Mouse (Mus musculus): ENCODE data around the gene Sap30bp. TPM values are rescaled to one million over a fixed set of nuclear protein-coding genes. Genes with fewer than 3 reads are reported as not detected.

Gene Sap30bp
- polyA plus RNA-seq, 1 experiment, result 69.8 TPM

DNA sequence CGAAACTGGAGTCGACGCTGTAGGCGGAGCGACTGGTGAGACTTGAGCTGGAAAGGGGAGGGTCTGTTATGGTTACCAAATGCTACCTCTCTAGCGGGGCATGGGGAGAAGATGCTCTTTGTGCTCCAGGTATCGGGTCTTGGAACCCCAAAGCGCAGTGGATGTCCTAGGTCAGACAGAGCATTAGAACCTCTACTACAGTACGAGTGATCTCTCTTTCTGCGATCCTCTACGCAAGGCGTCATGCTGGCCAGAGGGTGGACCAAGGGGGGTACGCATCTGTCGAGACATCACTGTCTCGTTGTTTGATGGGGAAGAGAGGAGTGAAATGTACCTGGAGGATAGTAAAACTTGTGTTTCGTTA, 647 bp downstream of the Sap30bp start:
- DNase-seq (ENCODE audit: low read depth), result no peak
- TF ChIP-seq POLR2A (IDR thresholded peaks at IDR 0.05; ENCODE audit: borderline replicate concordance, extremely low read depth, insufficient read depth, insufficient read length, poor library complexity, severe bottlenecking) (no peak), CTCF (IDR thresholded peaks at IDR 0.05; ENCODE audit: borderline replicate concordance, extremely low read depth, insufficient read depth, insufficient read length) (no peak)

DNA sequence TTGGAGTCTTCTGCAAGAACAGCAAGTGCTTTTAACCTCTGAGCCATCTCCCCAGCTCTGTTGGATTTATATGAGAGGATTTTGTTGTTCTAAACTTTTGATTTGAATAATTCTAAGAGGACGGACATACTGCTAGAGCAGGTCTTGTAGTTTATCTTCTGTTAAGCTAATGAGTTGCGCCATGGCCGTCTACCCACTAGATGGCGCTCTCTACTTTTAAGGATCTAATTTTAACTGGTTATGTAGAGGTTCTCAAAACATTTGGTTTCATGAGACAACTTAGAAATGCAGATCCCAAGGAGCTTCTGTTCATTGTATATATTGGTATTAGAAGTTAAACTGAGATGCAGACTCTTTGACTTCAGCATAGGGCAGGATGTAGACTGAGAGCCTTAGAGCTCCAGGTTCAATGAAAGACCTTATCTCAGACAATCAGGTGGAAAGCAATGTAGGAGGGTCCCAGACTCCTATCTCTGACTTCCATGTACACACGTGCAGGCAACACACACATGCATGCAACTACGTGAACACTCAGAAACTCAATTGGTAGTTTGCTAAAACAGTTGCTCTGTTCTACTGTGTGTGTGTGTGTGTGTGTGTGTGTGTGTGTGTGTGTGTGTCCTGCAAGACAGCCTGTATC, 6.7 kb downstream of the Sap30bp start:
- peak; percentile 59; the same call in 1 of the 2 replicates for TF ChIP-seq CTCF (IDR thresholded peaks at IDR 0.05; ENCODE audit: borderline replicate concordance, extremely low read depth, insufficient read depth, insufficient read length)
- TF ChIP-seq POLR2A (IDR thresholded peaks at IDR 0.05; ENCODE audit: borderline replicate concordance, extremely low read depth, insufficient read depth, insufficient read length, poor library complexity, severe bottlenecking), result no peak
- peak; percentile 83 for DNase-seq (ENCODE audit: low read depth)

- no peak for DNase-seq (ENCODE audit: low read depth)
- no peak for TF ChIP-seq CTCF (IDR thresholded peaks at IDR 0.05; ENCODE audit: borderline replicate concordance, extremely low read depth, insufficient read depth, insufficient read length)
- TF ChIP-seq POLR2A (IDR thresholded peaks at IDR 0.05; ENCODE audit: borderline replicate concordance, extremely low read depth, insufficient read depth, insufficient read length, poor library complexity, severe bottlenecking), result no peak
Observed at GRCm38 (mm10) chr11:115941980-115942379, 8.9 kb downstream of the Sap30bp start.

DNA sequence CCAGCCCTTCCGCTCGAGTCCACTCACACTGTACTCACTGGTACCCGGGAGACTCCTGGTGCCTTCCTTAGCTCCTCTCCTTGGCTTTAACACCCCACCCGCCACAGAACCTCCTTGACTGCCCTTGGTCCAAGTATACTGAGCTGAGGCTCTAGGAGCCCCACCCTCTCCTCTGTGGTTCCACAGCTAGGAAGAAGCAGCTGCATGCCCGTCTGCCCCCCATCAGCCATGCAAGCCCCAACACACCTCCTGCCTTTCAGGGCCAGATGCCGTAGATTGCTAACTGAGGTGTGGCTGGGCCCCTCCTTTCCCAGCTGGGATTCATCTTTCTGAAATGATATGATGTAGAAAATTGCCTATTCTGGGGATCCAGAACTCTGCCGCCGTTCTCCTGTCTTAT, 12.2 kb downstream of the Sap30bp start:
- TF ChIP-seq CTCF (IDR thresholded peaks at IDR 0.05; ENCODE audit: borderline replicate concordance, extremely low read depth, insufficient read depth, insufficient read length), result no peak
- no peak for TF ChIP-seq POLR2A (IDR thresholded peaks at IDR 0.05; ENCODE audit: borderline replicate concordance, extremely low read depth, insufficient read depth, insufficient read length, poor library complexity, severe bottlenecking)
- DNase-seq (ENCODE audit: low read depth), result no peak

DNA sequence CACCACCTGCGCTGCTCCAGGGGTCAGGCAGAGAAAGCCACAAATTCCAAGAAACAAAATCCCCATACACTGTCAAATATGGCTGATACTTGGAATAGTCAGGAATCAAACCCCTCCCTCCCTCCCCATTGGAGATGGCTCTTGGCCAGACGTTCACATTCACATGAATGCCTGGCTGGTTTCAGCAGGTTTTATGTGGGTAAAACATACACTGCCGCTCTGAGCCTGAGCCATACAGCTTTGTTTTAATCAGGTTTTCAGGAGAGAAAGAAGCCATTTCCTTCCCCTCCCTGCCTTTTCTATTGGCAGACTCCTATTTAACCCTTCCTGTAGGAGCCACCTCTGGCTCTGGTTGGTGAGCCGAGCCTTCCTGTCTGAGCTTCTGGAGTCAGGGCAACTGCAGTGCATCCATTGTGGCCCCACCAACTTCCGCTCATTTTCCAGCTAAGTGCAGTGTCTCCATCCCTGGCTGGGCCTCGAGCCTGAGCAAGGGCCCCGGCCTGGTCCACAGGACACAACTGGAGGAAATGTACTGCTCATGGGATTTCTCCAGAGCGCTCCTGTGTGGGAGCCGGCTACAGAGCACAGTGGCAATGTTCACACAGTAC, 13.2 kb downstream of the Sap30bp start:
- DNase-seq (ENCODE audit: low read depth), result peak; percentile 23
- TF ChIP-seq POLR2A (IDR thresholded peaks at IDR 0.05; ENCODE audit: borderline replicate concordance, extremely low read depth, insufficient read depth, insufficient read length, poor library complexity, severe bottlenecking) (no peak), CTCF (IDR thresholded peaks at IDR 0.05; ENCODE audit: borderline replicate concordance, extremely low read depth, insufficient read depth, insufficient read length) (no peak)

DNA sequence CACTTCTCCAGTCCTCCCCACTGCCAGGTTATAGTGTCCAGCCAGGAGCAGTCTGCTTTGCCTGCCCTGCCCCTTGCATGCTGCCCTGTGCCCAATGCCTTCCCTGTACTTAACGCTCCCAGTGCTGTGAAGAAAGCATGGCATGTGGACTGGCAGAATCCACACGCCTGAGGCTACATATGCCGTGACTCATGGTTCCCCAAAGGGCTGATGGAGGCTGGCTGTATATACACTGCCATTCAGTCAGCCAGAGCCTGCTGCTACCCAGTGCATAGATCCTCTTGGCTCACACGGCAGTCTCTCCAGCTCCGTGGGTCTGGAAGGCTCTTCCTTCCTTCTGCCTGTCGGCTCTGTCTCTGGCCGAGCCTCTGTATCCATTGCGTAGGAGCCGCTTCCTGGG, 15.2 kb downstream of the Sap30bp start:
- TF ChIP-seq CTCF (IDR thresholded peaks at IDR 0.05; ENCODE audit: borderline replicate concordance, extremely low read depth, insufficient read depth, insufficient read length) (no peak), POLR2A (IDR thresholded peaks at IDR 0.05; ENCODE audit: borderline replicate concordance, extremely low read depth, insufficient read depth, insufficient read length, poor library complexity, severe bottlenecking) (no peak)
- no peak for DNase-seq (ENCODE audit: low read depth)

DNA sequence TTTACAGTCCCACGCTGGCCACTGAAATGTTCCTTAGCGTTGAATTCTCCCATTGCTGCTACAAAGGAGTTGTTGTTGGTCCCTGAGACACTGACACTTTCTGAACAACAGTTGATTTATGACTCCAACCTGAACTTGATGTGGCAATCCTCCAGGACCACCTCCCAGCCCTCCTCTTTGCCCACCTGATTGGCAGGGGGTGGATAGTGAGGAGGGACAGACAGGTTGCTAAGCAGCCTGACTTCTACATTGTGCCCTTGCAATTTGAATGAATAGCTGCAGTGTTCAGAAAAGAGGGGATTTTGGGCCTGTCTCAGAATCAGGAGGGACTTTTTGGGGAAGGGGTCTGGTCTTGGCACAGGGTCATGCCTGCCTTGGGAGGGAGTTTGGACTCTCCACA, 17.6 kb downstream of the Sap30bp start:
- TF ChIP-seq CTCF (IDR thresholded peaks at IDR 0.05; ENCODE audit: borderline replicate concordance, extremely low read depth, insufficient read depth, insufficient read length) (no peak), POLR2A (IDR thresholded peaks at IDR 0.05; ENCODE audit: borderline replicate concordance, extremely low read depth, insufficient read depth, insufficient read length, poor library complexity, severe bottlenecking) (no peak)
- peak; percentile 27 for DNase-seq (ENCODE audit: low read depth)

DNA sequence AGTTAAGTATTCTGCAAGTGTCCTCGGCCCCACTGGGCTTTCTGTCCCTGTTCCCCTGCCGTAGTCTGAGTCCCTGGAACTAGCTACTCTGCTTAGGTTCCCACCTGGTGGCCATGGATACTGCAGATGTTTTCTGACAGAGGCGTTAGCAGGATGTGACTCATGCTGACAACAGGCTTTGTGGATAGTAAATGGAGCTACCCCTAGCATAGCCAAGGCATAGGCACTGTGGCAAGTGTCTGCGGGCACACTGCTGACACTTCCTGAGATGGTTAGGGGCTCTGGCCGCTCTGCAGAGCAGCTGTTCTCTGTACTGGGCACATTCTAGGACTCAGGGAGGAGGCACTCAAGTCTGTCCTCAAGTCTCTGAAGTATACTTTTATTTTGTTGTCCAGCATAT, 21.6 kb downstream of the Sap30bp start:
- no peak for DNase-seq (ENCODE audit: low read depth)
- TF ChIP-seq CTCF (IDR thresholded peaks at IDR 0.05; ENCODE audit: borderline replicate concordance, extremely low read depth, insufficient read depth, insufficient read length), result no peak
- TF ChIP-seq POLR2A (IDR thresholded peaks at IDR 0.05; ENCODE audit: borderline replicate concordance, extremely low read depth, insufficient read depth, insufficient read length, poor library complexity, severe bottlenecking), result no peak

GRCm38 (mm10) chr11:115955195-115955858, 22.2 kb downstream of the Sap30bp start:
- peak; percentile 60 for DNase-seq (ENCODE audit: low read depth)
- no peak for TF ChIP-seq POLR2A (IDR thresholded peaks at IDR 0.05; ENCODE audit: borderline replicate concordance, extremely low read depth, insufficient read depth, insufficient read length, poor library complexity, severe bottlenecking)
- no peak for TF ChIP-seq CTCF (IDR thresholded peaks at IDR 0.05; ENCODE audit: borderline replicate concordance, extremely low read depth, insufficient read depth, insufficient read length)

GRCm38 (mm10) chr11:115956453-115956852, 23.4 kb downstream of the Sap30bp start:
- DNase-seq (ENCODE audit: low read depth), result peak; percentile 52
- TF ChIP-seq CTCF (IDR thresholded peaks at IDR 0.05; ENCODE audit: borderline replicate concordance, extremely low read depth, insufficient read depth, insufficient read length), result no peak
- TF ChIP-seq POLR2A (IDR thresholded peaks at IDR 0.05; ENCODE audit: borderline replicate concordance, extremely low read depth, insufficient read depth, insufficient read length, poor library complexity, severe bottlenecking), result no peak

- TF ChIP-seq CTCF (IDR thresholded peaks at IDR 0.05; ENCODE audit: borderline replicate concordance, extremely low read depth, insufficient read depth, insufficient read length), result no peak
- no peak for TF ChIP-seq POLR2A (IDR thresholded peaks at IDR 0.05; ENCODE audit: borderline replicate concordance, extremely low read depth, insufficient read depth, insufficient read length, poor library complexity, severe bottlenecking)
- DNase-seq (ENCODE audit: low read depth), result no peak
Observed at GRCm38 (mm10) chr11:115957971-115958370, 24.9 kb downstream of the Sap30bp start.
